Mouse (Mus musculus) heart, embryonic 12.5 days (tissue): ENCODE data around the gene Il17ra. TPM values are rescaled to one million over a fixed set of nuclear protein-coding genes. Genes with fewer than 3 reads are reported as not detected.

ENCODE experiments used
- ATAC-seq: fragments of 200-750 bp; cut with Nextera tagmentation; 2 replicates; pipeline ENCODE4 v1.8.0; 2017; ENCODE audit warnings: moderate TSS enrichment, moderate library complexity; ENCODE audit not compliant: insufficient number of reproducible peaks, low FRiP score
- H3K27ac ChIP-seq: fragments of 300-500 bp; sonication (generic); 2 replicates; pipeline ENCODE4 v1.5.1; 2016; ENCODE audit warnings: mild to moderate bottlenecking, moderate library complexity; ENCODE audit not compliant: poor library complexity, severe bottlenecking
- H3K27me3 ChIP-seq: fragments of 300-500 bp; sonication (generic); replicated peaks from 2 replicates; pipeline ENCODE4 v1.6.1; 2016; ENCODE audit warnings: mild to moderate bottlenecking, moderate library complexity
- H3K36me3 ChIP-seq: fragments of 300-500 bp; sonication (generic); 2 replicates; pipeline ENCODE4 v1.6.1; 2016; ENCODE audit warnings: mild to moderate bottlenecking, moderate library complexity
- H3K4me1 ChIP-seq: fragments of 300-500 bp; sonication (generic); replicated peaks from 2 replicates; pipeline ENCODE4 v1.6.1; 2016; ENCODE audit warnings: mild to moderate bottlenecking
- H3K4me2 ChIP-seq: fragments of 300-500 bp; sonication (generic); 2 replicates; pipeline ENCODE4 v1.6.1; 2016; ENCODE audit warnings: mild to moderate bottlenecking, moderate library complexity
- H3K4me3 ChIP-seq: fragments of 300-500 bp; sonication (generic); 2 replicates; pipeline ENCODE4 v1.5.1; 2016; ENCODE audit warnings: mild to moderate bottlenecking
- H3K9ac ChIP-seq: fragments of 300-500 bp; sonication (generic); 2 replicates; pipeline ENCODE4 v1.6.1; 2016; ENCODE audit warnings: mild to moderate bottlenecking, moderate library complexity
- H3K9me3 ChIP-seq: fragments of 300-500 bp; sonication (generic); replicated peaks from 2 replicates; pipeline ENCODE4 v1.6.1; 2016; ENCODE audit warnings: mild to moderate bottlenecking, moderate library complexity
- WGBS: fragments of 180-500 bp; shearing (Covaris S2); methylation state at CpG from one replicate; pipeline ENCODE4 v1.1.7; 2016; 5-methylcytosine and 5-hydroxymethylcytosine counted together
- polyA plus RNA-seq: library from polyadenylated mRNA; unstranded; fragments of >200 nt; fragmentation: Nextera tagmentation; extraction: Ambion mirVana; gene quantifications from 2 replicates; pipeline ENCODE4 v1.2.1, GENCODE M21; 2016

The Il17ra gene
- polyA plus RNA-seq, 1 experiment from 2014 or later: 7.3 TPM

- no peak for ATAC-seq
- Histone ChIP-seq H3K27me3 (peaks cover 21% of the 10 kb centered on the region), H3K27ac (no peak overlapping the region), H3K36me3 (no peaks in the 10 kb centered on the region), H3K9ac (no peak overlapping the region), H3K4me2 (no peak overlapping the region), H3K9me3 (0 out of 2 replicates have a peak, but pooled peaks cover 2% of the 10 kb centered on the region), H3K4me3 (no peak overlapping the region), H3K4me1 (no peaks in the 10 kb centered on the region)
- WGBS: 87% methylated on average over 5 of the region's 5 CpGs
Measured at GRCm38 (mm10) chr6:120457751-120458150, 5.3 kb upstream of the Il17ra start.

DNA sequence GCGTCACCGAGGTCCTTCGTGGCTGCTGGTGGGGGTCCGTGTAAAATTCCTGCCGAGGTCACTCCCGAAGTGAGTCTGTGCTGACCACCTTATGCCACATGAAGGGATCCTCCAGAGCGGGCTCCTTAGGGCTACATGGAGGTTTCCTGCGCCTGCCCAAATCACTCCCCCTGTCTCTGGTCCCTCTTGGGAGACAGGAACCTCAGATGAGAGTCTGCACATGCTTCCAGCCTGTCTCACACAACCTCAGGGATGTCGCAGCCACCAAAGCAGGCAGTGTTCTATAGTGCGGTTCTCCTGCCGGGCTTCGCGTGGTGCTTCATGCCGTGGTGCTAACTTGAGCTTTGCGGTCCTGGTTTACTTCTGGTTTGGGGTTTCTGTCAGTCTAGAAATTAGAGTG is 1.8 kb upstream of the Il17ra start:
- WGBS: 48% methylated on average over 15 of the region's 15 CpGs
- H3K4me3 ChIP-seq: no peak overlapping the region
- ATAC-seq: no peak
- H3K4me2 ChIP-seq: no peak overlapping the region
- 0 out of 2 replicates have a peak, but pooled peaks cover 2% of the 10 kb centered on the region for H3K9me3 ChIP-seq
- peaks cover 42% of the 10 kb centered on the region for H3K27me3 ChIP-seq
- H3K36me3 ChIP-seq: no peaks in the 10 kb centered on the region
- peaks cover 21% of the 10 kb centered on the region for H3K4me1 ChIP-seq
- H3K9ac ChIP-seq: no peak overlapping the region
- no peak overlapping the region for H3K27ac ChIP-seq

DNA sequence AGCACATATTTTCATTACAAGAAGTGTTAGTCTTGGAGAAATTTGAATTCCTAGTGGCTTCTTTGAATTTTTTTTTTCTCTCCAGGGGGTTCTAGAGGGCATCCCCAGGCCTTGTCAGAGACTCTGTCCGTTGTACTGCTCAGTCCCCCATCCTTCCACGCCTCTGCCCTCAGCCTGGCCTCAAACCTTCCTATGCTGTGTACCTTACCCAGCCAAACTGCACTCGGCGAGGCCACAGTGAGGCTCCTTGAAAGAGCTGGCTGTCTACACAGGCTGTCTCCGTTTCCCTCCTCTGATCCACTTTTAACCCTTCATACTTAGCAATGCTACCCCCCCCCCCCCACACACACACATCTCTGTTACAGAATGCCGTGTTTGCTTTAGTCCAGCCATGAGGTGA is 796 bp upstream of the Il17ra start:
- H3K4me3 ChIP-seq: no peak overlapping the region
- ATAC-seq: no peak
- no peaks in the 10 kb centered on the region for H3K36me3 ChIP-seq
- H3K27me3 ChIP-seq: peaks cover 43% of the 10 kb centered on the region
- WGBS: 46% methylated on average over 6 of the region's 6 CpGs
- H3K4me1 ChIP-seq: peaks cover 21% of the 10 kb centered on the region
- no peak overlapping the region for H3K27ac ChIP-seq
- no peak overlapping the region for H3K9ac ChIP-seq
- H3K4me2 ChIP-seq: no peak overlapping the region
- H3K9me3 ChIP-seq: 0 out of 2 replicates have a peak, but pooled peaks cover 2% of the 10 kb centered on the region

GRCm38 (mm10) chr6:120463884-120464283 is 837 bp downstream of the Il17ra start:
- no peak for ATAC-seq
- Histone ChIP-seq H3K4me2 (peak overlapping the region; percentile 91), H3K9me3 (0 out of 2 replicates have a peak, but pooled peaks cover 2% of the 10 kb centered on the region), H3K4me3 (peak overlapping the region; percentile 74), H3K27ac (no peak overlapping the region), H3K9ac (peak overlapping the region; percentile 75), H3K36me3 (no peaks in the 10 kb centered on the region), H3K4me1 (peaks cover 21% of the 10 kb centered on the region), H3K27me3 (peaks cover 44% of the 10 kb centered on the region)
- 4% methylated on average over 11 of the region's 11 CpGs for WGBS

DNA sequence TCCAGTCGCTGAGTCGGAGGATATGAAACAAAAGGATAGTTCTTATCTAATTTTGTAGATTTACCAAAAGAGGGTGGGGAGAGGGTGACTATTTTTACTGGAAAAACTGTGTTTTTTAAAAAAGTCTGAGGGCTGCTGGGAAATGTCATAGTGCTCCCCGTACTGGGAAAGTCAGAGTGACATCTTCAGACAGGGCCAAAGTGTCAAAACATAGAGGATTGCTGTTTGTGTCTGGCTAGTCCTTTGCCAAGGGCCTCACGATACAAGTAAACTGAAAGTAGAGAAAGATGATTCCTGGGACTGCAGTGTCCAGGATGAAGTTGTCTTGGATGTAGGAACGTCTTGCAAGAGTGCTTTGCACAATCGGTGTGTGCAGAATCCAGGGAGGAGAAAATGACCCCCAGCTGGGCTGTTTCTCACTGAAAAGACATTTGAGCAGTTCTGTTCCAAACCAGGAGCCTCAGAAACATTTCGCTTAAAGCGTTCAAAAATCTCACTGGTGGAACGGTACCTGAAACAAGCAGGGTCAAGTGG is 1.4 kb downstream of the Il17ra start:
- no peak for ATAC-seq
- Histone ChIP-seq H3K27ac (no peak overlapping the region), H3K4me1 (peaks cover 24% of the 10 kb centered on the region), H3K4me3 (peak overlapping the region; percentile 74), H3K9me3 (0 out of 2 replicates have a peak, but pooled peaks cover 2% of the 10 kb centered on the region), H3K9ac (0 out of 2 replicates have a peak overlapping the region, but pooled peaks have one; percentile 75), H3K36me3 (no peaks in the 10 kb centered on the region), H3K4me2 (peak overlapping the region; percentile 91), H3K27me3 (peaks cover 39% of the 10 kb centered on the region)
- 57% methylated on average over 9 of the region's 9 CpGs for WGBS

- Histone ChIP-seq H3K36me3 (no peaks in the 10 kb centered on the region), H3K27me3 (peaks cover 39% of the 10 kb centered on the region), H3K4me3 (no peak overlapping the region), H3K9ac (no peak overlapping the region), H3K4me1 (peaks cover 32% of the 10 kb centered on the region), H3K27ac (no peak overlapping the region), H3K4me2 (no peak overlapping the region), H3K9me3 (0 out of 2 replicates have a peak, but pooled peaks cover 2% of the 10 kb centered on the region)
- WGBS: 47% methylated on average over 4 of the region's 4 CpGs
- ATAC-seq: no peak
Measured at GRCm38 (mm10) chr6:120465393-120465792, 2.3 kb downstream of the Il17ra start.

DNA sequence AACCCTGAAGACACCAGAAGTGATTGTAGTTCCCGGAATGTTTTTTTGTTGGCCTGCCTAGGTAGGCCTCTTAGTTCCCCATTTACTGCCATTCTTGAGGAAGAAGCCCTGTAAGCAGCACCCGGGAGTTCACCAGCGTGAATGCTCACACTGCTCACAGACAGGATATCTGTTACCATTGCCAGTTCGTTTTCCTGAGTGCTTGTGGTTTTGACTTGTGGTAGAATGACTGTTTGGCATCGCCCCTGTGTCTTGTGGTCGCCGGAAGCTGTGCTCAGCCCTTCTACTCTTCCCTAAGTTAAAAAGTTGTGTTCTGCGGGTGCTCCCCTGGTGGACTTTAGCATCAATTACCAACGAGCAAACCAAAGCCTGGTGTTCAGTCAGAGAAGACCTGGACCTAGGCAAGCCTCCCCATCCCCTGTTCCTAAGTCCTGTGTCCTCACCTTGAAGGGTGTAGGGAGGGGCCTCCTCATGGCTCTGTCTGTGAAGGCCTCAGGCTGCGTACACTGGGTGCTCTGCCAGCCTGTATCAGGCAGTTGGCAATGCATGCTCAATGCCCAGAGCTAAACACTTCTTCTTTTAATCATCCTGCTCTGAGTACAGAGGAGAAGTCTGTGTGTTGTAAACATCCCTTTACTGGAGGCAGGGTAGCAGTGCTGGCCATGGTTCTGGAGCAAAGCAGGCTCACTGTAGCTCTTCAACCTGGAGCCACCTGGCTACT is 3.7 kb downstream of the Il17ra start:
- Histone ChIP-seq H3K9me3 (0 out of 2 replicates have a peak, but pooled peaks cover 2% of the 10 kb centered on the region), H3K27ac (no peak overlapping the region), H3K4me2 (no peak overlapping the region), H3K36me3 (no peaks in the 10 kb centered on the region), H3K27me3 (peaks cover 31% of the 10 kb centered on the region), H3K9ac (no peak overlapping the region), H3K4me1 (peaks cover 43% of the 10 kb centered on the region), H3K4me3 (no peak overlapping the region)
- WGBS: 67% methylated on average over 10 of the region's 10 CpGs
- ATAC-seq: no peak

DNA sequence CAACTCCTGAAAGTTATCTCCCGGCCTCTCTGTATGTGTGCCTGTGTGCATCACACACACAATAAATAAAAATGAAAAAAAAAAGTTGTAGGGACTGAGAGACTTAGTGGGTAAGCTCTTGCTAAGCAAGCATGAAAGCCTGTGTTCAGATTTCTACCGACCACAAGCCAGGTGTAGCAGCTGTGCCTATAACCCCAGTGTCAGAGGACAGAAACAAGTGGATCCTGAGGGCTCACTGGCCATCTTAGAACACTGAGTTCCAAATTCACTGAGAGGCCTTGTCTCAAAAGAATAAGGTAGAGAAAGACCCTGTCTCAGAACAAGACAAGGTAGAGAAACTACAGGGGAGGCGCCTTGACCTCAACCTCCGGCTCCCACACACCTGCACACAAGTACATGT is 5.2 kb downstream of the Il17ra start:
- no peak overlapping the region for H3K9ac ChIP-seq
- H3K4me2 ChIP-seq: no peak overlapping the region
- H3K9me3 ChIP-seq: no peaks in the 10 kb centered on the region
- H3K4me1 ChIP-seq: peaks cover 51% of the 10 kb centered on the region
- H3K27me3 ChIP-seq: peaks cover 18% of the 10 kb centered on the region
- no peak overlapping the region for H3K4me3 ChIP-seq
- WGBS: 91% methylated on average over 4 of the region's 4 CpGs
- ATAC-seq: no peak
- no peak overlapping the region for H3K27ac ChIP-seq
- no peaks in the 10 kb centered on the region for H3K36me3 ChIP-seq

- no peak overlapping the region for H3K4me2 ChIP-seq
- H3K4me3 ChIP-seq: no peak overlapping the region
- H3K27me3 ChIP-seq: peaks cover 7% of the 10 kb centered on the region; the same call in 1 of the 2 replicates
- 67% methylated on average over 3 of the region's 3 CpGs for WGBS
- no peak for ATAC-seq
- H3K4me1 ChIP-seq: peaks cover 45% of the 10 kb centered on the region
- no peak overlapping the region for H3K9ac ChIP-seq
- no peaks in the 10 kb centered on the region for H3K9me3 ChIP-seq
- no peak overlapping the region for H3K27ac ChIP-seq
- H3K36me3 ChIP-seq: no peaks in the 10 kb centered on the region
Measured at GRCm38 (mm10) chr6:120469268-120469667, 6.2 kb downstream of the Il17ra start.

DNA sequence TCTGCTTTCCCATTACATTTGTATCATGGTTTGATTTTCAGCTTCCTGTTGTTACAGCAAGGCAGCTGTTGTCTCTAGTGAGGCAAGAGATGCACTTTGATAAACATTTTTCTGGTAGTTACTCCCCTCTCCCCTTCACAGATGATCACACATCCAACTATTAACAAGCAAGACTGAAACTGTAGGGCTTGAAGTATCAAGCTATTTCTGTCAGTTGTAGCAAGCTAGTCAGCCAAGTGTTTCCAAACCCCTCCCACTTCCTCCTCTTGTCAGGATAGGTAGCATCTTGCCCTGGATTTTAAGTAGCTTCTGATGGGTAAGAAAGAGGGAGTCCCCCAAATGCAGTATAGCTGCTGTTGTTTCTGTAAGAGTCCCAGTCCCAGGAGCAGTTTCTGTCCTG is 6.7 kb downstream of the Il17ra start:
- H3K4me3 ChIP-seq: no peak overlapping the region
- H3K9ac ChIP-seq: no peak overlapping the region
- no peaks in the 10 kb centered on the region for H3K9me3 ChIP-seq
- H3K27ac ChIP-seq: no peak overlapping the region
- peaks cover 3% of the 10 kb centered on the region; the same call in 1 of the 2 replicates for H3K27me3 ChIP-seq
- H3K4me1 ChIP-seq: peaks cover 40% of the 10 kb centered on the region
- no peak for ATAC-seq
- no peak overlapping the region for H3K4me2 ChIP-seq
- no peaks in the 10 kb centered on the region for H3K36me3 ChIP-seq

DNA sequence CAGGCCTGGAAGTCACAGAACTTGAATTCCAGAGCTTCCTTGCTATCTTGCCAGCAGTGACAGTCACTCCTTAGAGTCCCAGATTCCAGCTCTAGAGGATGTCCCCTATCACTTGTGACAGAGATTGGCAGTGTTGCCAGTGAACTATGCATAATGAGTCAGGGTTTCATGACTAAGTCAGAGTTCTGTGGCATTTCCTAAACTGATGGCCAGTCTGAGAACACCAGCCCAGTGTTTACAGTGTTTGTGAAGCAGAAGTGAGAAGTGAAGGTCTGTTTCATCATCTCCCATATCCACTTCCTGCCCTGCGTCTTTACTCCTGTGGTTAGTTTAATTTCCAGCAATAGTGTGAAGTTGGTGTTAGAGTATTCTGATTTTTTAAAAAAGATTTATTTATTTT is 7.6 kb downstream of the Il17ra start:
- Histone ChIP-seq H3K4me2 (no peak overlapping the region), H3K4me3 (no peak overlapping the region), H3K27me3 (peaks cover 2% of the 10 kb centered on the region; the same call in 1 of the 2 replicates), H3K27ac (peak overlapping the region; percentile 75; the same call in 1 of the 2 replicates), H3K36me3 (no peaks in the 10 kb centered on the region), H3K9me3 (no peaks in the 10 kb centered on the region), H3K4me1 (peaks cover 39% of the 10 kb centered on the region), H3K9ac (no peak overlapping the region)
- WGBS: 70% methylated on average over 1 of the region's 1 CpGs
- no peak for ATAC-seq
